Mouse (Mus musculus) CD8-positive naive resting alpha-beta T cell, adult 2 months (primary cell): ENCODE results near the gene BB287469.
"Not testable (repeated sequence)": the region's sequence is repeated elsewhere in the genome, so short reads cannot be mapped to it uniquely, and the experiment has no call there.

Experiments used
- DNase-seq, 2 experiments: peaks; one replicate each; pipeline ENCODE4 v3.0.0; 2022; ENCODE audit warnings: low read depth in 2 of 2, low spot score in 2 of 2

The BB287469 gene

DNA sequence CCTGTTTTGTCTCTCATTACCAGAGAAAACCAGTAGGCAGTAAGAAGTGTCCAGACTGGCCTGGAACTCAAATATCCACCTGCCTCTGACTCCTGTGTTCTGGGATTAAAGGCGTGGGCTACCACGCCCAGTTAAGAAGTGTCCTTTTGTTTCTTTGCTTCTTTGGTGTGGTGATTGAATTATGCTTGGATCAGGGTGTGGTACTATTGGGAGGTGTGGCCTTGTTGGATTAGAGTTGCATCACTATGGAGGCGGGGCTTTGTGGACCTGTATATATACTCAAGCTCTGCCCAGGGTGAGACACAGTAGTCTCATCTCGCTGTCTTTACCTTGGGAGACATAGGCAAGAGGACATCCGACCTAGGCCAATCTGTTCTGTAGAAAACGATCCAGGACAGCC lies at the start of gene BB287469:
Gene BB287469, plus strand, starts transcription at position 301 of the 400 bp plus-strand sequence.
- DNase-seq = not testable (repeated sequence)

DNA sequence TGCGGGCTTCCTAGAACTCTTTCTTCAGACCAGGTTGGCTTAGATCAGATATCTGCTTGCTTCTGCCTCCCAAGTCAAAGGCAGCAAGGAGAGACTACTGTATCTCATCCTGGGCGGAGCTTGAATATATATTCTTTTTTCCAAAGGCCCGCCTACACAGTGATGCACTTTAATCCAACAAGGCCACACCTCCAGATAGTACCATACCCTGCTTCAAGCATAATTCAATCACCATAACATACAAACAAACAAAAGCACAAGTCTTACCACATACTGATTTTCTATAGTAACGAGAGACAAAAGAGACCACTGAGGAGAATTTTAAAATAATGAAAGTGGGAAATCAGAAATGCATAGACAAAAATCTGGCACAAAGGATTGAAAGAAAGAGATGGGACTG lies 40.7 kb upstream of the BB287469 start, which contains the start of gene Gm21319:
Gene Gm21319, minus strand, starts transcription at position 101 of the 400 bp plus-strand sequence.
- not testable (repeated sequence) for DNase-seq

DNA sequence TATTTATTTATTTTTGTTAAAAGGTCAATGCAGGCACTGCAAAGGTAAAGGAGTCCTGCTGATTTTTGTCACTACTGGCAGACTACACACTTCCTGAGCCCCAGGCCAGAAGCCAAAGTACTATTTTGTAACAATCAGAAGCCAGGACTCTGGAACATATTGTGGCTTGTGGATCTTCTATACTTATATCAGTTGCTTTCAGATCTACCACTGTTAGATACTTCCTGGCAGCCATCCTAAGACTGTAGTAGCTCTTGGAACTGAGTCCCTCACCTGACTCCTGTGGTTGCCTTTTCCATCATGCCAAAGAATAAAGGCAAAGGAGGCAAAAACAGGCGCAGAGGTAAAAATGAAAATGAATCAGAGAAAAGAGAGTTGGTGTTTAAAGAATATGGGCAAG lies 21.2 kb upstream of the BB287469 start, which contains the start of gene Gm21936:
Gene Gm21936, plus strand, starts transcription at position 301 of the 400 bp plus-strand sequence.
- DNase-seq = not testable (repeated sequence)

DNA sequence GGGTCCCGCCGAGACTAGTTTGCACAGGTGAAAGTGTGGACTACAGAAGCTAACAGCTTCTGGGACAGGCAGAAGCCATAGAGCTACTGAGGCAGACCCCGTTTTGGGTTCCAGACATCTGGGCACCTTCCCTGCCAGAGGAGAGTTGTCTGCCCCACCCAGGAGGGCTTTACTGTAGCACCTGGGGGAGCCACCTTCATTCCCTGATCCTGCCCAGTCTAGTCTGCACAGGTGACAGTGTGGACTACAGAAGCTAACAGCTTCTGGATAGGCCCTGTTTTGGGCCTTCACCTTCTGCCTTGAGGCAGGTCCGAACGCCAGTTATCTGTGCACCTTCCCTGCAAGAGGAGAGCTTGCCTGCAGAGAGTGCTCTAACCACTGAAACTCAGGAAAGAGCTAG lies 18.4 kb upstream of the BB287469 start:
- DNase-seq = not testable (repeated sequence)

DNA sequence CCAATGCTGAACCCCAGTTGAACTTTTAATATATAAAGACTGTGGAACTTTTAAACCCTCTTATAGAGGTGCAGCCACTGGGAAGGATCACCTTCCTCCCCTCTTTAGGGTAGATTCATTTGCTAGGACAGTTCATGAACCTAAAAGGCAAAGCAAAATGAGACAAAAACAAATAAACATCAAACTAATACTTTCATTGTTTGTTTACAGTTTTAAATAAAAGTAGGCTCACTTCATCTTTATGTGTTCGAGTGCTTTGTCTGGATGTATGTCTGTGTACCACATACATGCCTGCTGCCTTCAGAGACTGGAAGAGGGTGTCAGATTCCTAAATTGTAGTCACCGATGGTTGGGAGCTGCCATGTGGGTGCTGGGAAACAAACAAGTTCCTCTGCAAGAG lies 25.9 kb downstream of the BB287469 start, which contains the start of gene Gm2001:
Gene Gm2001, minus strand, starts transcription at position 101 of the 400 bp plus-strand sequence.
- not testable (repeated sequence) for DNase-seq

DNA sequence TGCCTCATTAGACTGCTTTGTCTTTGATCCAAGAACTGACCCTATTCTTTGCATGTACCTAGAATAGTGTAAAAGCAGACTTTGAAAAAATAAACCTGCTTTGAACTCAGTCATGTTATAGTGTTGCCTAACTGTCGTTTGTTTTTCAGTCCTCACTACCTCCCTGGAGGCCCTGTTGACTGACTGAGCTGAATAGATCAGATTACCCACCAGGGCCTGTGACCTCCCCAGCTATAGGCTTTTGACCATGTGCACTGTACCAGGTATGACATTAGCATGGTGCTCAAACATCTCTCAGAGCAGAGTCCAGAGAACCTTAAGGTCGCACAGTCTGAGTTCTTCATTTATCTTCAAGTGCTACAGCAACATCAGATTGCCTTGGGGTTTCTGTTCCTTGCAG lies 34.3 kb downstream of the BB287469 start:
- not testable (repeated sequence) for DNase-seq

DNA sequence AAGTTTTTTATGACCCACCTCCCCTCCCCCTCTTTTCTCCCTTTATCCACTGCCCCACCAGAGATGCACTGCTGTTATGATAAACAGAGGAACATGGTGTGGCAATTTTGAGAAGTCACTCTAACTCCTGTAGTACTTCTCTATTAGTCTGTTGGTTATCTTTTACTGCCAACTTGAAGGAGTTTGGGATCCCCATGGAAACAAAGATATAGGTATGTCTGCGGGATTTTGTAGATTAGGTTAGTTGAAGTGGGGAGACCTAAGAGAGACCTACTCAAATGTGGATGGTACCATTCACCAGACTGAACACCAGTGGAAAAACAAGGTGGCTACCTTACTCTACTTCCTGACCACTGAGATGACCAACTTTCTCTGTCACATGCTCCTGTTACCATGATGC lies 39.7 kb downstream of the BB287469 start:
- DNase-seq = not testable (repeated sequence)

DNA sequence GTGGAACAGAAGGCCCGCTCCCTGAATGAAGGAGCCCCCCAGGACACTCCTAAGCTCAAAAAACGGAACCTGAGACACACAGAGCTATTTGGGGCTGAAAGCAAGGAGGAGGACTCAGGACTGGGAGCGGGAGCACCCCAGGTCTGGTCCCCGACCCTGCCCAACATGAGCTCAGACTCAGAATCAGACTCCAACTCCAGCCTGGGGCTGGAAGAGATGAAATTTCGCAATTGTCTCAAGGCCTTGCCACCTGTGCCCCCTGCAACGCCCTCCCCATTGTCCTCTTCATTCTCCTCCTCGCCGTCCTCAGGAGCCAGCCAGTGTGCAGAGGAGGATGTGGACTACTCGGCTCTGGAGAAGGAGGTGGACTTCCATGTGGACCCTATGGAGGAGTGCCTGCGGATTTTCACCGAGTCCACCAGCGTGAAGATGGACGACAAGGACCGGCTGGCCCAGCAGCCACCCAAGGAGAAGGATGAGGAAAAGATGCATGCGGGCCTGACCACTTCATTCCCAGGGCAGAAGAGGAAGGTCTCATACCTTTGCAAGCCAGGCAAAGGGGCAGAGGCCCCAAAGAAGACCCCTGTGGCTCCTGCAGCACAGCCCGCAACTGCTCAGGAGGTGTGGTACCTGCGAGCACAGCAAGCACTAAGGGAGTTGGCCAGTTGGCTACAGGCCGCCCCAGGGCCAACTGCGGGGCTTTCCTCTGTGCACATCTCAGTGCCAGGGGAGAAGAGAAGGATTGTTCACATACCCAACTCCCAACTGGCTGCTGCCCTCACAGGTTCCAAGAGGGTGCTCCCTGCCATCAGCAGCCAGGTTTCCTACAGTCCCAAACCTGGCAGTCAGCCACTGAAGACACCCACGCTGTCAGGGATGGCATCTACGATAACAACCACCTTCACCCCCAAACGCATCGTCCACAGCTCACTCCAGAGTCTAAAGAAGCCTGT lies 45.6 kb downstream of the BB287469 start:
- not testable (repeated sequence) for DNase-seq

DNA sequence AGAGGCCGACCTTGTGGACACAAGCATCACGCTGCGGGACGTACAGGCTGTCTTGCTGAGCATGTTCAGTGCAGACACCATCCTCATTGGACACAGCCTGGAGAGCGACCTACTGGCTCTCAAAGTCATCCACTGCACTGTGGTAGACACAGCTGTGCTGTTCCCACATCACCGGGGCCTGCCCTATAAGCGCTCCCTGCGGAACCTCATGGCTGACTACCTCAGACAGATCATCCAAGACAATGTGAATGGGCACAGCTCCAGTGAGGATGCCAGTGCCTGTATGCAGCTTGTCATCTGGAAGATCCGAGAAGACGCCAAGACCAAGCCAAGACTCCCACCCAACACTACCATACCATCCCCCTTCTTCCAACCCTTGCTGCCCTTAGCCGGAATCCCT lies 47.3 kb downstream of the BB287469 start:
- DNase-seq = not testable (repeated sequence)

DNA sequence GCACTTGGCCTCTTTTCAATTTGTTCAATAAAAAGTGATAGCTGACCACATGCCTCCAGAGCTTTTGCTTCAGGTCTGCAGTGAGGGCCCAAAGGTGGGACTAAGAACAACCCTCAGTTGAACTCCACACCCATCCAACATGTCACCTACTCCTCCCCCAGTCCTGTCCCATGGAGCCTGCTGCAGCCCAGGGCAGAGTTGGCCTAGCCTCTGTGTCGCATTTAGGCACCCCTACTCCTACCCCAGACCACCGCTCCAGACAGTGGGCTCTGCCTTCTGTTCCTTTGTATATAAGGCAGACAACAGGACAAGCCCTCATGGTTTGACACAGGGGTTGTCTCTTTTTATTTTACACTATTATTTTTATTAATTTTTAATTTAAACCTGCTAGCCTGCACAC lies 47.7 kb downstream of the BB287469 start:
- DNase-seq = not testable (repeated sequence)
